Mouse (Mus musculus) megakaryocyte, embryonic 14.5 days (primary cell): ENCODE results near the gene Krtap1-3. TPM values are rescaled to one million over a fixed set of nuclear protein-coding genes. Genes with fewer than 3 reads are reported as not detected.
"Not testable (repeated sequence)": the region's sequence is repeated elsewhere in the genome, so short reads cannot be mapped to it uniquely, and the experiment has no call there.

Experiments
- H3K27me3 ChIP-seq: replicated peaks from 2 replicates; pipeline ENCODE3; 2012; ENCODE audit warnings: inconsistent platforms
- H3K36me3 ChIP-seq: replicated peaks from 2 replicates; pipeline ENCODE3; 2012; ENCODE audit warnings: low read length, inconsistent platforms, mixed read lengths
- H3K4me1 ChIP-seq: 2 replicates; pipeline ENCODE4 v1.6.1; 2012; ENCODE audit warnings: inconsistent platforms
- H3K4me3 ChIP-seq: replicated peaks from 2 replicates; pipeline ENCODE3; 2012; ENCODE audit warnings: moderate library complexity, mild to moderate bottlenecking, inconsistent platforms
- H3K9me3 ChIP-seq: 2 replicates; pipeline ENCODE4 v1.6.1; 2012; ENCODE audit warnings: inconsistent platforms
- FLI1 ChIP-seq: IDR thresholded peaks from 2 replicates; pipeline ENCODE4 v1.6.1; 2012; ENCODE audit warnings: low read length, inconsistent platforms, mixed read lengths
- GATA1 ChIP-seq: IDR thresholded peaks from 3 replicates; pipeline ENCODE4 v1.6.1; 2012; ENCODE audit warnings: mixed read lengths, low read length, inconsistent platforms, borderline replicate concordance
- polyA plus RNA-seq: library from polyadenylated mRNA; stranded (reverse); fragments of >175 nt; gene quantifications from 2 replicates; pipeline ENCODE4 v1.2.3, GENCODE M21; 2012; ENCODE audit warnings: low replicate concordance; ENCODE audit not compliant: insufficient read depth

Krtap1-3 gene
- polyA plus RNA-seq: not detected in 2 replicates

GRCm38 (mm10) chr11:99590981-99591380, at the start of gene Krtap1-3:
Krtap1-3 (minus strand) TSS chr11:99591339.
- no peak for TF ChIP-seq GATA1
- TF ChIP-seq FLI1: no peak
- H3K4me3 ChIP-seq: no peak within 1 kb of the TSS
- H3K9me3 ChIP-seq: no peaks in the 10 kb centered on the region
- H3K36me3 ChIP-seq: no peaks in the 10 kb centered on the region
- no peaks in the 10 kb centered on the region for H3K27me3 ChIP-seq
- no peaks in the 10 kb centered on the region for H3K4me1 ChIP-seq

- Histone ChIP-seq H3K9me3 (no peaks in the 10 kb centered on the region), H3K27me3 (peaks cover 1% of the 10 kb centered on the region), H3K36me3 (no peaks in the 10 kb centered on the region), H3K4me3 (no peak overlapping the region), H3K4me1 (no peaks in the 10 kb centered on the region)
- no peak for TF ChIP-seq GATA1
- TF ChIP-seq FLI1: no peak
Observed at GRCm38 (mm10) chr11:99640926-99641325, 49.8 kb upstream of the Krtap1-3 start.

GRCm38 (mm10) chr11:99637086-99637485, 45.9 kb upstream of the Krtap1-3 start:
- TF ChIP-seq GATA1 (no peak), FLI1 (no peak)
- Histone ChIP-seq H3K36me3 (no peaks in the 10 kb centered on the region), H3K4me3 (no peak overlapping the region), H3K27me3 (peaks cover 1% of the 10 kb centered on the region), H3K9me3 (no peaks in the 10 kb centered on the region), H3K4me1 (no peaks in the 10 kb centered on the region)

GRCm38 (mm10) chr11:99634653-99635134, 43.6 kb upstream of the Krtap1-3 start, which contains the start of gene Krtap4-2:
Krtap4-2 (minus strand) TSS chr11:99635084.
- H3K27me3 ChIP-seq: peaks cover 1% of the 10 kb centered on the region
- TF ChIP-seq GATA1 (no peak), FLI1 (no peak)

GRCm38 (mm10) chr11:99633293-99633692, 42.2 kb upstream of the Krtap1-3 start:
- H3K27me3 ChIP-seq: no peaks in the 10 kb centered on the region
- H3K9me3 ChIP-seq: no peaks in the 10 kb centered on the region
- H3K4me1 ChIP-seq: no peaks in the 10 kb centered on the region
- TF ChIP-seq GATA1 (no peak), FLI1 (no peak)
- no peaks in the 10 kb centered on the region for H3K36me3 ChIP-seq
- no peak overlapping the region for H3K4me3 ChIP-seq

More at GRCm38 (mm10) chr11:99634653-99635134, 43.6 kb upstream of the Krtap1-3 start, which contains the start of gene Krtap4-2:
- Histone ChIP-seq H3K4me3 (no peak within 1 kb of the TSS), H3K36me3 (no peaks in the 10 kb centered on the region), H3K9me3 (no peaks in the 10 kb centered on the region), H3K4me1 (no peaks in the 10 kb centered on the region)

GRCm38 (mm10) chr11:99630890-99631289, 39.8 kb upstream of the Krtap1-3 start:
- no peak for TF ChIP-seq FLI1
- no peak for TF ChIP-seq GATA1
- Histone ChIP-seq H3K27me3 (no peaks in the 10 kb centered on the region), H3K4me1 (no peaks in the 10 kb centered on the region), H3K4me3 (no peak overlapping the region), H3K9me3 (no peaks in the 10 kb centered on the region), H3K36me3 (no peaks in the 10 kb centered on the region)

GRCm38 (mm10) chr11:99628138-99628537, 37.0 kb upstream of the Krtap1-3 start, which contains the start of gene Krtap4-1:
Krtap4-1 (minus strand) TSS chr11:99628238.
- Histone ChIP-seq H3K36me3 (no peaks in the 10 kb centered on the region), H3K4me3 (no peak within 1 kb of the TSS), H3K4me1 (no peaks in the 10 kb centered on the region), H3K27me3 (no peaks in the 10 kb centered on the region), H3K9me3 (peaks cover 6% of the 10 kb centered on the region; the same call in 1 of the 2 replicates)
- TF ChIP-seq FLI1 (no peak), GATA1 (no peak)

GRCm38 (mm10) chr11:99620335-99620734, 29.2 kb upstream of the Krtap1-3 start, which contains the start of gene Gm11562:
Gm11562 (minus strand) TSS chr11:99620435.
- H3K4me3 ChIP-seq: no peak within 1 kb of the TSS
- TF ChIP-seq FLI1: no peak
- no peak for TF ChIP-seq GATA1
- H3K4me1 ChIP-seq: no peaks in the 10 kb centered on the region
- H3K36me3 ChIP-seq: no peaks in the 10 kb centered on the region
- no peaks in the 10 kb centered on the region for H3K27me3 ChIP-seq
- H3K9me3 ChIP-seq: 0 out of 2 replicates have a peak, but pooled peaks cover 3% of the 10 kb centered on the region

GRCm38 (mm10) chr11:99614796-99615363, 23.7 kb upstream of the Krtap1-3 start, which contains the start of gene Krtap2-4:
Krtap2-4 (minus strand) TSS chr11:99614846.
- H3K4me1 ChIP-seq: no peaks in the 10 kb centered on the region
- no peak for TF ChIP-seq FLI1
- TF ChIP-seq GATA1: no peak

GRCm38 (mm10) chr11:99610089-99610488, 18.9 kb upstream of the Krtap1-3 start, which contains the start of gene Gm11937:
Gm11937 (minus strand) TSS chr11:99610189.
- H3K9me3 ChIP-seq, H3K27me3 ChIP-seq, H3K36me3 ChIP-seq, H3K4me1 ChIP-seq, H3K4me3 ChIP-seq: not testable (repeated sequence)

More at GRCm38 (mm10) chr11:99614796-99615363, 23.7 kb upstream of the Krtap1-3 start, which contains the start of gene Krtap2-4:
- Histone ChIP-seq H3K36me3 (no peaks in the 10 kb centered on the region), H3K27me3 (no peaks in the 10 kb centered on the region), H3K4me3 (no peak within 1 kb of the TSS), H3K9me3 (no peaks in the 10 kb centered on the region)
